Mouse (Mus musculus): Measurements from ENCODE around the gene Anapc11.

The Anapc11 gene

GRCm38 (mm10) chr11:120606764-120607163 is 8.5 kb downstream of the Anapc11 start:
- DNase-seq (ENCODE audit: low spot score in 2 of 2): no peak

GRCm38 (mm10) chr11:120608241-120609034 is 10.2 kb downstream of the Anapc11 start, which contains the start of gene Npb:
TSS of gene Npb (plus strand) at chr11:120608477.
- no peak for DNase-seq (ENCODE audit: low spot score in 2 of 2)

GRCm38 (mm10) chr11:120609250-120609649 is 11.0 kb downstream of the Anapc11 start:
- DNase-seq (ENCODE audit: low spot score in 2 of 2): no peak

GRCm38 (mm10) chr11:120610477-120611046 is 12.3 kb downstream of the Anapc11 start:
- no peak for DNase-seq (ENCODE audit: low spot score in 2 of 2)

DNA sequence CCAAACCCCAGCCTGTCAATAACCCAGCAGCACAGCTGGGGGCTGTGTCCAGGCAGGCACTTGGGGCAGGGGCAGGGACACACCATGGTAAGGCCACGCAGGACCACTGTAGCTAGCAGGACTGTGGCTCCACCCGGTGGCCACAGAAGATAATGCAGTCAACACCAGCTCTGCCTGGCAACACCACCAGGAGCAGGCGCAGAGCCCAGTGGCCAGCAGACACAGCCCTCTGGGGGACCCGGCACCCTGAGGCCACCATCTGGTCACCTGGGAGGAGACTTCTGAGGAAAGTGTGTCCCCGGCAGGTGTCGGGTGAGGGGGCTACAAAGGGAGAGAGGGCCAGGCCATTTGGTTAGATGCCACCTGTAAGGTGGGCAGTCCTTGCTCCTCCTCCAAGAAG is 14.5 kb downstream of the Anapc11 start:
- peak in 1 of 2 experiments; percentile 65 for DNase-seq (ENCODE audit: low spot score in 2 of 2)

DNA sequence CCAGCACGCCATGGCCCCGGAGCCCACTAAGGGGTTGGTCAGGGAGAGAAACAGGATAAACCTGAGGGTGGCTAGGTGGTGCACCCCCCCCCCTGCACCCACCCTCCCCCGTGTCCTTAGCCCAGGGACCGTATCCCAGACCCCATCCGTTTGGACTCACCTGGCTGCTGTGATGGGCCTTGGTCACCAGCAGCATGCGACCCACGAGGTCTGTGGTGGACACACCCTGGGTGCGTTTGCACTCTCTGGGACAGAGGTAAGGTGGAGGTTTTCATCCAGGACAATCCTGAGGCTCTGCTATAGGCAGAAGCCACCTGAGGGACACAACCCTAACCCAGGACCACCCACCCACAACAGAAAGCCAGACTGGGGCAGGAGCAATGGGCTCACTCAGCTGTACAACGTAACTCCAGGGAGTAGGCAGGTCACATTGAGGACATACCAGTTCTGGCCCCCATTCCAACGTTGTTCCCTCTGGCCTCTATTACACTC is 15.3 kb downstream of the Anapc11 start:
- no peak for DNase-seq (ENCODE audit: low spot score in 2 of 2)

GRCm38 (mm10) chr11:120613976-120614375 is 15.8 kb downstream of the Anapc11 start:
- no peak for DNase-seq (ENCODE audit: low spot score in 2 of 2)

DNA sequence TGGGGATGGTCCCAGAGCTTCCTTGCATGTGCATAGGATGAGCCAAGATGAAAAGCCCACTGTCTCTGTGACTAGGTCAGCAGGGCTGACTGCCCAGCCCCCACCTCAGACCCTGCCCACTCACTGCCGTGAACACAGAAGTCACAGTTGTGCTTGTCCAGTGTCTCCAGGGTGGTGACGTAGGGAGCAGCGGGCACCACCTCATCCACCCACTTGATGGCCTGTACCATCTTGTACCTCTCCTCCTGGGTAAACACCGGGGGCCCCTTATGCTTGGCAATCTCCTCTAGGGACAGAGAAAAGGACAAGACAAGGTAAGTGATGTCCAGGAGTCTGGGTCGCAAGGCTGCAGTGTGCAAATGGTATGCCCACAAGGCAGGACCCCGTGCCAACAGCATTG is 16.9 kb downstream of the Anapc11 start:
- DNase-seq (ENCODE audit: low spot score in 2 of 2): no peak

GRCm38 (mm10) chr11:120615606-120616203 is 17.5 kb downstream of the Anapc11 start:
- no peak for DNase-seq (ENCODE audit: low spot score in 2 of 2)

- DNase-seq (ENCODE audit: low spot score in 2 of 2): no peak
Observed at GRCm38 (mm10) chr11:120616617-120617294, 18.5 kb downstream of the Anapc11 start.

GRCm38 (mm10) chr11:120617519-120618112 is 19.4 kb downstream of the Anapc11 start, which contains the start of gene Pcyt2:
TSS of gene Pcyt2 (minus strand) at chr11:120617936.
- DNase-seq (ENCODE audit: low spot score in 2 of 2): peak; percentile 88 to 92

DNA sequence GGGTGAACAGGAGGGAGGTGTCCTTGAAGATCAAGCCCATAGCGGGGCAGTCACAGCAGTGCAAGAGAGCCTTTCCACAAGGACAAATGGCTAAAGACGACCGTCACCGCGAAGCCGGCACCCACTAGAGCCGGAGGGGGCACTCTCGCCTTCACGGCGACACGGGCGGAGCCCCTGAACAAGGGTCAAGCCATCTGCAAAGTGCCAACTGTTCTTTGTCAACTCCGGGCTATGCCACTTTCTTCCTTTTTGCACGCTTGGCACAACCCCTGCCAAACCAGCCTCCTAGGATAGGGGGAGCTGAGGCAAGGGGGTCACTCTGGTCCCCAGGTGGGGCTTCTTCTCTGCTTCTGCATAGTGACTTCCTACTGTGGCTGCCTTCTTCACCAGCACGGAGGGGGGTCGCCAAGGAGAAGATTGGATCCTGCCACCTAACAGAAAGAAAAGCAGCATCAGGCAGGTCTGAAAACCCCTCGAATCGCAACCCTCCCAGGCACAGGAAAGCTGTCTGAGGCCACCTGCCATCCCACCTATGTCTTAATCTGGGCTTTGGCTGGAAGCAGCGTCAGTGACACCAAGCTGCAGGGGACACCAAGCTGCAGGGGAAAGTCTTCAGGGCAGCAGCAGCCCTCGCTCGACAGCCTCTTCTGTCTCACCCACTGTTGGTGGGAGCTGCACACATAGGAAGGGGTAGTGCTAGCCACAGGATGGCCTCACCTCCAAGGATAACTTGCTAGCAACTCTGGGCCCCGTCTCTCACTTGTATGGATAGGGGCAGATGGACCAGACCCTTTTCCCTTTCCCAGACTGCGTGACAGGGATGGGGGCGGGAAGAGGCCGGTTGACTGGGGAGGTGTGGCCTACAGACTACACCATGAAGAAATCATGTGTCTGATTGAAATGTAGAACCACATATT is 20.7 kb downstream of the Anapc11 start:
- DNase-seq (ENCODE audit: low spot score in 2 of 2): no peak

DNA sequence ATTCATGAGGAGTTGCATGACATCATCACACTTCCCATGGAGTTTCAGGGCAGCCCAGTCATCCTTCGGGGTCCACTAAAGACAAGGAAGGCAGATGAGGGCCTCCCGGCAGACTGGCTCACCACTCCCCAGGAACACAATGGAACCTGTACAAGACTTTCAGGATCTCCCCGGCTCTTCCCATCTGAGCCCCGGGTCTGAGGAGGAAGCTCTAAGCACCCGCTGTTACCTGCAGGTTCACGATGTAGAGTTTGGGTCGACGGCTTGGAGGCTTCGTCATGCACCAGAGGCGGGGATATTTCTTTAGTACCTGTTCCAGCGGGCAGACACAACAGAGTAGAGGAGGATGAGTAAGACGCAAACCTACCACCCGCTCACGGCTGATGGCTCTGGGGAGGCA is 22.0 kb downstream of the Anapc11 start:
- DNase-seq (ENCODE audit: low spot score in 2 of 2): no peak

- DNase-seq (ENCODE audit: low spot score in 2 of 2): no peak
Observed at GRCm38 (mm10) chr11:120622805-120623204, 24.6 kb downstream of the Anapc11 start.

DNA sequence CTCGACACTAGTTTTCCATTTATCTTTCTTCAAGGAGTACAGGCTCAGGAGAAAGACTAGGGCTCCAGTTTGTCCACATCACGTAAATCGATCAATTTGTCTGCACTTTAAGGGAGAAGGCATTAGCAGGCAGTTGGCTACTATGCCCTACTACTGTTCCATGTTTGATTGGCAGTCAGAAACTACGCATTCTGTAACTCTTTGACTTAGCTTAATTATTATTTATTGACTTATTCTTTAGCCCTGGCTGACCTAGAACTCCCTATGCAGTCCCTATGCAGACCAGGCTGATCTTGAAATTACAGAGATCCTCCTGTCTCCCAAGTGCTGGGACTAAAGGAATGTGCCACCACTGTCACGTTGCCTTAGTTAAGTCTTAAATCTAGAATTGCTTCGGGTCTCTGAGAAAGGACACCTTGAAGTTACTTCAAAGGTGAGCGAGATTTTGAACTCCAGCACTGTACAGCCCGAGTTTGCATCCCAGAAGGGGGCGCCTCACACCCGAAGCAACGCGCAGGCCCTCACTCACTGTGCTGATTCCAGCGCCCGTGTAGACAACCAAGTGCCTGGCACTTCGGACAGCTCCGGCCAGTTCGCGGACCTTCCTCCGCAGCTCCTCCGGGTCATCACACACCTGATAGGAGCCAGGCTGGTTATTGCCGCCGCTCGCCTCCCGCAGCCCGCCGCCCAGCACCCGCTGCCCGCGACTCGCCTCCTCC is 25.9 kb downstream of the Anapc11 start:
- peak; percentile 50 to 71 for DNase-seq (ENCODE audit: low spot score in 2 of 2)

DNA sequence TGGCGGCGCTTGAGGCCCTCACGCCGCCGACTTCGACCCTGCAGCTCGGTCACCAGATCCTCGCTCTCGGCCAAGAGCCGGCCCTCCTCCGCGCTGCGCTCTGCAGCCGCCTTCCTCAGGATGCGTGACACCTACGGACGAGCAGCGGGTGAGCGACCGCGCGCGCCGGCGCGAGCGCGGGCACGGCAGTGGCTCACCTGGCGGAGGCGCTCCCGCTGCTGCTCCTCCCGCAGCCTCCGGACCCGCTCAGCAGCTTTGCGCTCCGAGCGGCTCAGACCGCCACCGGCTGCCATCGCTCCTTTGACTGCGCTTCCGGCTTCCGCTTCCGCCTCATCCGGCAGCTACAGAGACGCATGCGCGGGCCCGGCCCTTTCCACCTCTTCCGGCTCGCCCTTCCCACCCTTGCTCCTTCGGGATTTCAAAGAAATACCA is 26.5 kb downstream of the Anapc11 start:
- peak; percentile 84 to 88 for DNase-seq (ENCODE audit: low spot score in 2 of 2)

GRCm38 (mm10) chr11:120625152-120625775 is 27.0 kb downstream of the Anapc11 start, which contains the start of gene Sirt7:
TSS of gene Sirt7 (minus strand) at chr11:120625240.
- no peak for DNase-seq (ENCODE audit: low spot score in 2 of 2)

GRCm38 (mm10) chr11:120626785-120627467 is 28.7 kb downstream of the Anapc11 start:
- DNase-seq (ENCODE audit: low spot score in 2 of 2): no peak
